Mouse (Mus musculus) retina, adult 2 months (tissue): ENCODE results near the gene Pi4k2b.
"Not testable (repeated sequence)": the region's sequence is repeated elsewhere in the genome, so short reads cannot be mapped to it uniquely, and the experiment has no call there.

Experiments
- DNase-seq: peaks from one replicate; pipeline ENCODE4 v3.0.0-alpha.2; 2012; ENCODE audit warnings: low read depth, low spot score

Gene Pi4k2b

DNA sequence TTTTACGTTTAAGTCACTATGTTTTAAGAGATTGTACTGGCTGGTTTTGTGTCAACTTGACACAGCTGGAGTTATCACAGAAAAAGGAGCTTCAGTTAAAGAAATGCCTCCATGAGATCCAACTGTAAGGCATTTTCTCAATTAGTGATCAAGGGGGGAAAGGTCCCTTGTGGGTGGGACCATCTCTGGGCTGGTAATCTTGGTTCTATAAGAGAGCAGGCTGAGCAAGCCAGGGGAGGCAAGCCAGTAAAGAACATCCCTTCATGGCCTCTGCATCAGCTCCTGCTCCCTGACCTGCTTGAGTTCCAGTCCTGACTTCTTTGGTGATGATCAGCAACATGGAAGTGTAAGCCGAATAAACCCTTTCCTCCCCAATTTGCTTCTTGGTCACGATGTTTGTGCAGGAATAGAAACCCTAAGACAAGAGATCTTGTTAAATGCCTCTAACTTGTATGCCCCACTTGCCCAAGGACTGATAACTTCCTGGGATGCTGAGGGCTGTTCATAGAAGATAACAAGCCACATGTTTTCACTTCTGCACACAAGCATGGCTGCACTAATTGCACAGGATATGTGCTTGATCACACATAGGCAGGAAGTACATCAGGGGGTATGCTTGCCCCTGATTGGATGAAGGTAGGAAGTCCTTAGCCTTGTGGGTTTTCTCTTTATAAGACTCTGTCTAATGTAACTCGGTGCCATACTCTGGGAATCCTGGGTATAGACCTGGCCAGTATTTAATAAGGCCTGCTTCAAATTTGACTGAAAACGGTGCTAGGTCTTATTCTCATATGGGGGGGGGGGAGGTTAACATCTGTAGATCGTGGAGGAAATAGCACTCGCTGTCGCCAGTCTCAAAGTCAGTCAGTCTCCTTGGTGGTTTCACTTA, 35.3 kb downstream of the Pi4k2b start:
- DNase-seq, result not testable (repeated sequence)

DNA sequence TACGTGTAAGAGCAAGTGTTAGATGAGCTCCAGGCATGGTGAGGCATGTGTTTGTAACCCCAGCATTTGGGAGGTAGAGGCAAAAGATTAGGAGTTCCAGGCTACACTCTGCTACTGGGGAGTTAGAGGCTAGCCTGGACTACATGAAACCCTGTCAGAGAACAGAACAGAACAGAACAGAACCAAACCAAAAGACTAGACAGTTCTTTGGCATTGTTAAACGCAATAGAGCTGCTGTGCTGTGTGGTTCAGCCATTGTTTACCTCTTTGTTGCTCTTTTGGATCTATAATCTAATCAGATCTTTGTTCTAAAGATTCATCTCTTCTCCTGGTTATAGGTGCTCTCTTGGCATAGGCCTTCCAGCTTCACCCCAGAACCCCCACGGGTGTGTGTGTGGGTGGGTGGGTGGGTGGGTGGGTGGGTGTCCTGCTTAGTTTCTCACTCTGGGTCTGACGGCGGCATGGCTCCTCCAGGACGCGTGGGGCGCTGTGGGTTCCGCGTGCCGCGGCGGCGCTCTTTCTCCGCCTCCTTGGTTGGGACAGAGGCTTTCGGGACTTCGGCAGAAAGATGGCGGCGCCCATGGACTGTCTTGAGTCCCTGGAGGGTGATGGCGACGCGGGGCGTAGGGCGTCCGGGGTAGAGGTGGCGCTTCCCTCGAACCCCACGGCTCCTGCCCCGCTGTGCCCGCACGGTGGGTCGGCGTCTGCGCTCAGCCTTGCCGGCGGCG, 41.3 kb downstream of the Pi4k2b start:
- peak; percentile 69 for DNase-seq

DNA sequence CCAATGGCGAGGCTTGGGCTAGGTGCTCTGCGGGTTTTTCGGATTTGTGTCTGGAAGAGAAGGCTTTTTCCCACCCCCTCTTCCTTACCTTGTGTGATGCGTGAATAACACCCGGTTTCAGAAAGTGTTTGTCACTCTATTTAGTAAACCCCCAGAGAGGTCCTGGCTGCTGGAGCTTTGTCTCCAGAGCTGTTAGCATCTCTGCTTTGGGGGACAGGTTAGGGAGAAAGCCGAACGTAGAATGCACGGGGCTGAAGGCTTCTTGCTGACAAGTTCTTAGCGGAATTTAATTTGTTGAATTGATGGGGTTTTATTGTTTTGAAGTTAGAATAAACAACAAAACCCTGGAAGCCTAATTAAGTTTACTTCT, 41.9 kb downstream of the Pi4k2b start:
- no peak for DNase-seq

DNA sequence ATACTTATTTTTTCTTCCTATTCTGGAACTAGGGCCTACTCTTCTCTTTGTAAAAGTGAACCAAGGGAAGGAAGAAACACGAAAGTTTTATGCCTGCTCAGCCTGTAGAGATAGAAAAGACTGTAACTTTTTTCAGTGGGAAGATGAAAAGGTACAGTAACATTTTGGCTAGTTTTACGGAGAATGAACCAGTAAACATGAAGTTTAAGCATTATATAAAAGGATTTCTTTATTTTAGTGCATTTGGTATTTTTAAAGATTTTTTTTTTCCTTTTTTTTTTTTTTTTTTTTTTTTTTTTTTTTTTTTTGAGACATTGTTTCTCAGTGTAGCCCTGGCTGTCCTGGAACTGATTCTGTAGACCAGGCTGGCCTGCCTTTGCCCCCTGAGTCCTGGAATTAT, 42.6 kb downstream of the Pi4k2b start:
- no peak for DNase-seq

DNA sequence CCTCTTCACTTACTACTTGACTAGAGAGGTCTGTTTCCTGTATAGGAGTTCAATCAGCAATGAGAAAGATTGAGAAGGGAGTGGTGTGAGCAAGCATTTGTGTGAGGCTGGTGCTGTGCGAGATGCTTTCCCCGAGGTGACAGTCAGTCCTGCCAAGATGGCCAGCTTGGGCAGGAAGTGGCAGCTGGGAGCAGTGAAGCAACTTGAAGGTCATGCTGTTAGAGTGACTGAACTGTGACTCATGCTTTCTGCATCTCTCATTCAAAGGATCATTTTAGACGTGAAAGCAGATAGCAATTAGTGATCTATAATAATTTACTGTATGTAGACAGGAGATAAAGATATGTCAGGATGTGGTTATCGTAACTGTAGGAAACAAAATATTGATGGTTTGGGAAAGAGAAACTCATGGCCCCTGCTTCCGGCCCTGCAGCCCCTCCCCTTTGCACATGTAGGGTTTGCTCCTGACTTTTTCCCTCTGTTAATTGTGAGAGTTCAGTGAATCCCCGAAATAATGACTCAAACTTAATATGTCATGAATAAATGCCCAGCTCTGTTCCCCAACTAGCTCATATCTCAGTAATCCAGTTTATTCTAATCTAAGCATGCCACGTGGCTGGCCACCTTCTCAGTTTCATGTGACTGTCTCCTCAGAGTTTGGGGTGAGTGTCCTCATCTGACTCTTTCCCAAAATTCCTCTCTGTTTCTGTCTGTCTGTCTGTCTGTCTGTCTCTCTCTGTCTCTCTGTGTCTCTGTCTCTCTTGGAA, 45.4 kb downstream of the Pi4k2b start:
- no peak for DNase-seq

DNA sequence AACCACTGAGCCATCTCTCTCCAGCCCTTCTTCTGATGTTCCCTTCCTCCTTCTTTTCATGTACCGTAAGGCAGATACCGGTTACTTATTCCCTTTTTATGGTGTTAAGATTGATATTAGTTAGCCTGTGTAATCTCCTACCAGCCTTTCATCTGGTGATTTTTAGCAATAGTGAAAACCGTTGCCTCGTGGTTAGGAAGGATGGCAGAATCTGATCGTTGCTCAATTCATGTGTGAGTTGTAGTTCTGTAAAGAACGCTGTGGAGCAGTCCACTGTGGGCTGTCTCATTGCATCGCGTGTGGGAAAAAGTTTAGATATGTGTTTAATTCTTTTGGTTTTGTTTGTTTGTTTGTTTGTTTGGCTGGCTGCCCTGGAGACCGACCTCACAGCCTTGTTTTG, 51.9 kb downstream of the Pi4k2b start:
- no peak for DNase-seq

DNA sequence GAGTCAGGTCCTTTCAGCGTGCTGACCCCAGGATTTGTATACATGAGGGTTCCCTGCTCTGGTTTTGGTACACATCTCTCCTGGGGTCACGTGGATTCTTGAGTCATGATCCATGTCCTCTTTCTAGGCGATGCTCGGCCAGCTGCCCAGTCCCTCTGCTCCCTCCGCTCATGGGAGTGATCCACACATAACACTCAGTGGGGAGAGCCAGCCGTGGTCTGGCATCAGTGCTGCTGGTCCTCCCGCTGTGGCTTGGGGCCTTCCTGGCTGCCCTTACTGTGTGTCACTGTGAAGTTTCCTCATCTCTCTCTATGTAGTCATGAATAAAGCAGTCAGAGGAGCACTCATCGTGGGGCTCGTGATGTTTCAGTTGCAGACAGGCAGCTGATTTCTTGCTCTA, 52.7 kb downstream of the Pi4k2b start:
- DNase-seq, result no peak

DNA sequence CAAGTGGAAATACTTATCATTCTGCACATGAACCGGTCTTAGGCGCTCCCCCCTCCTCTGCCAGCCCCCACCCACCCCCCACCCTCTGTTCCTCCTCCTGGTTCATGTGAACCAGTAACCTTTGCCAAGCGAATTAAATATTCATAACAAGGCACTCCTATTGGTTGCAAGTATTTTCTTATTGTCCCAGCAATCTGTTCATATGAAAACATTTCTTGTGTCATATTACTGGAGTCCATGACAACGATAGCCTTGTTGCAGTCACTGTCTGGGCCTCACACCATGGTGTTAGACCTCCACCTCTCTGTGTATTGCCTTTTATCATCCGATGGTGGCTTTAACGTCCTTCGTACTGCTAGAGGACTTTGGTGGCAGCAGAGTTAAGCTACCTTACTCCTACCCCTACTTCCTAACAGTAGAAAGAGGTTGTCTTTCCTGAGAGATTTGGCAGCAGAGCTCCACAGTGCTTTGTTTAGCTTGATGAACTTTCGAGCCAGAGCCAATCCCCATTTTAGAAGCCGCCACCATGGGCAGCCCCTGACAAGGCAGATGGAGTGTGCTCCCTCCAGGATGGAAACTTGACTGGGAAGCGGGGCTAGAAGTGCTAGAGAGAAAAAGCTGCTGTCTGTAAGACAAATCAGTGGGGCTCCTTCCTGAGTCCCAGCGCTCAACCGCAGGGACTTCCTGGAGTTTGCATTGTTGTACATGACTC, 58.1 kb downstream of the Pi4k2b start:
- DNase-seq, result no peak

DNA sequence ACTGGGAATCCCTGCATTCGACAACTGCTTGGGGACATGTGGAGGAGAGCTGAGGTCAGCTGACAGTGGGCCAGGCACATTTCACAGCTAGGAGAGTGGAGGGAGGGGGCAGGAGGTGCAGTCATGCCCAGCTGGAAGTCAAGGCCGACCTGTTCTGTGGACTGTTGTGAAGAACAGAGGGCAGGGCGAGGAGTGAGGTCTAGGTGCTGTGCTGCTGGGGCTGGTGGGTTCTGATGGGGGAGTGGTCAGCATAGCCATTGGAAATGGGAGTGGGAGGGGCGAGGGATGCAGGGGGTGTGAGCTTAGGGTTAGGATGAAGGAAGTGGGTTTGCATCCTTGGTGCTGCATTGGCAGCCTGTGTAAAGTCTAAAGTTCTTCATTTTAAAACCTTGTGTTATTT, 64.4 kb downstream of the Pi4k2b start:
- DNase-seq, result no peak

DNA sequence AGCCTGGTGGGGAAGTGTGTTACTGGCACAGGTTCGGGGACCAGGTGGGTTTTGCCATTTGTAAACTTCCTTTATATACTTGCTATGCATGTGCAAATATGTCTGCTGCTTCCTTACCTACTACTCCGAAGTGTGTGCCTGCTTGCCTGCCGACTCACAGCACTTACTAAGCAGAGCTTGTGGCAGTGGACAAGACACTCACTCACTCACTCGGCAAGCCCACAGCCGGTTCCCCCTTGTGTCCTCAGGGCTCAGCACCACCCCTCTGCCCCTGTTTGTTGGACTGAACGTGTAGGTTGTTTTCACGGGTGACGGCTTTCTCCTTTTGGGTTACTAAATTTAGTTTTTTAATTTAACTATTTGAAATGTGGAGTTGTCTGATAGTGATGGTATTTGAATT, 65.0 kb downstream of the Pi4k2b start:
- no peak for DNase-seq

DNA sequence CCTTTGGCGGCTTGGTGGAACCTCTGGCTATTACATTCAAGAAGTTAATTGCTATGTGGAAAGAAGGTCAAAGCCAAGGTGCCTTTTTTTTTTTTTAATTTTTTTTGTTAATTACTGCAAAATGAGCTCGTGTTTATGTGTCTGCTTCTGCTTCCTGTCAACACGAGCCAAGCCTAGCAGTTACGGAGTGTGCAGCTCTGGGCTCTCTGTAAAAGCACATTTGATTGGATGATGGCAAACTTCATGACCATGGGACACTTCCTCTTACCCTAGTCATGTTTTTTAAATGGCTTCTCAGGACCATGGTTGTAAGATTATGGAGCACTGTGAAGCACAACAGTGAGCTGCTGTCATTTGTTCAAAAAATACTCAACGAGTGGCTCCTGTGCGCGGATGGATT, 65.7 kb downstream of the Pi4k2b start:
- no peak for DNase-seq

DNA sequence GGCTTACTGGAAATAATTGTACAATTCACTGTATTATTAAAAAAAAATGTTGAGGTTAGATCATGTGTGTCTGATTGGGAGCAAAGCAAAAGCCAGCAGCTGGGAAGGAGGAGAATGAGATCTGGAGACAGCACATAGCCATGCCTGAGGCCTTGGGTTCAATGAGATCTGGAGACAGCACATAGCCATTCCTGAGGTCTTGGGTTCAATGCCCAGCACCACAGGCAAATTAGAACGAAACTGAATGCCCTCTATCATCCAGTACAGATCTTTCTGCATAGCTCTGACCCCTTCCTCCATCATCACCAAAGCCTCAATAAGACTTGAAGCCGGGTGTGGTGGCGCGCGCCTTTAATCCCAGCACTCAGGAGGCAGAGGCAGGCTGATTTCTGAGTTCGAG, 69.1 kb downstream of the Pi4k2b start:
- DNase-seq, result no peak

DNA sequence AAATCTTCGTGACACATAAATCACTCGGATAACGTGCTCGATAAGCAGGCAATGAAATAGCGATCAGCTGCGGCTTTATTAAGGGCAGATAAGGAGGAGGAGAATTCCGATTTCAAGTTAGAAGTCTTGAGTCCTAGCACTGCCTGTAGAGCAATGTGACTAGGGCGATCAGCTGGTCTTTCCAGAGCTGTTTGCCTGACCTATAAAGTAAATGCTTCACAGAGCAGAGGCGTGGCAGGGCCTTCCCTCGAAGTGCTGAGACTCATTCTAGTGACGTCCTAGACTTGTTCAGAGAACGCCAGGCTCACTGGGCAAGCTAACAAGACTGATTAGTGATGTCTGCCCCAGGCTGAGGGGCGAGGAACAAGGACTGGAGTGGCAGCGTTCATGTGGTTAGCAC, 69.7 kb downstream of the Pi4k2b start:
- no peak for DNase-seq

DNA sequence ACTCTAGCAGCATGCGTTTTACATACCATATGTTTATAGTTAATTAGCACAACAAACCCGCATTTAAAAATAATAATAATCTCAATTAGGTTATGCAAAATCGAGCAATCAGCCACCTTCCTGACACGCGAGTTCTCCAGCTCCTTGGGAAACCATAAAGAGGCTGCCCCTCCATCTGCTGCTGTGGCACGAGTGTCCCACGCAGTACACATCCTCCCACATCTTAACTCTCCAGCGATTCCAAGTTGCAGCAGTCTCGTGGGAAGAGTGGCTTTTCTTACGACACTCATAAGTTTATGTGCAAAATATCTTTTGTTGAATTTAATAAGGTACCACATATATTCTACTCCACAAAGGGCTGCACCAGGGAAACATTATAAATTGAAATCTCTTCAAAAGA, 71.1 kb downstream of the Pi4k2b start:
- DNase-seq, result no peak

DNA sequence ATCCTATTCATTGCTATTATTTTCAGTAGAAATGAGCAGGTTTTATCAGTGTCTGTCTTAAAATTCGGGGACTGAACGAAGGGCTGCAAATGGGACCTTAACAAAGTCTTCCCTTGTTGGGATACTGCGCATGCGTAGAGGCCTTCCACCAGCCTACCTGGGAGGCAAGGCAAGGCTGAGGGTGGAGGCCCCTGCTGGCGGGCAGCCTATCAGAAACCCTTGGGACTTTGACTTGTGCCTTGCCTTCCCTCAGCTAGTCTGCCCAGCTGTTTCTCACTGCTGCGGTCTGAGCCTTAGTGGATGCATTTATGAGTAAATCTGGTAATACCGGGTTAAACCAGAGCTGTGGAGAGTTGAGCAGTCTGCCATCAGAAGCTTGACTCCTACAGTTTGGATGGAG, 71.9 kb downstream of the Pi4k2b start:
- no peak for DNase-seq

DNA sequence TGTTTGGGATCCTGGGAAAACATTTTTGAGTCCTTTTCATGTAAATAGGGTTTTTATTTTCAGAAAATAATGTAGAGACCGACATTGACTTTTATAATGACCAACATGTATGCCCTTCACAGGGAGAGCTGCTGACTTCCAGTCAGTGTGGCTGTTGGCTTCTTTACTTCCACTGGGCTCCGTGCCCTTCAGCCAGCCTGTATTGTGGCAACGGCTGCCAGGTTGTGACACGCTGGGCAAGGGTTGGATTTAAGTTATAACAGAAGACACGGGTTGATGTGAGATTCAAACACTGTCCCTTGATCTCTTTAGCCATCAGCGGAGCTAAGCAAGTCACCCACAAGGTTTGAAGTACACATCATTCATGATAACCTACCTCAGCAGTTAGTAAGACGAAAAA, 77.3 kb downstream of the Pi4k2b start:
- no peak for DNase-seq
